Mouse (Mus musculus) megakaryocyte, embryonic 14.5 days (primary cell): ENCODE measurements around the gene Ascc1.

Experiments used
- FLI1 ChIP-seq: IDR thresholded peaks from 2 replicates; pipeline ENCODE4 v1.6.1; 2012; ENCODE audit warnings: low read length, inconsistent platforms, mixed read lengths
- GATA1 ChIP-seq: IDR thresholded peaks from 3 replicates; pipeline ENCODE4 v1.6.1; 2012; ENCODE audit warnings: mixed read lengths, low read length, inconsistent platforms, borderline replicate concordance

- no peak for TF ChIP-seq FLI1
- no peak for TF ChIP-seq GATA1
Measured at GRCm38 (mm10) chr10:59969821-59970449, 32.7 kb upstream of the Ascc1 start.
